Mouse (Mus musculus) midbrain, embryonic 16.5 days (tissue): ENCODE data around the gene Cacng4. TPM values are rescaled to one million over a fixed set of nuclear protein-coding genes. Genes with fewer than 3 reads are reported as not detected.

Experiments
- ATAC-seq: fragments of 200-750 bp; cut with Nextera tagmentation; 2 replicates; pipeline ENCODE4 v1.8.0; 2017; ENCODE audit warnings: moderate TSS enrichment
- H3K27ac ChIP-seq: fragments of 300-500 bp; sonication (generic); 2 replicates; pipeline ENCODE4 v1.5.1; 2014; ENCODE audit warnings: mild to moderate bottlenecking, low read length, mixed read lengths
- H3K27me3 ChIP-seq: fragments of 300-500 bp; sonication (generic); 2 replicates; pipeline ENCODE4 v1.6.1; 2014; ENCODE audit warnings: low read depth, low read length, mixed read lengths; ENCODE audit not compliant: control insufficient read depth, insufficient read depth
- H3K36me3 ChIP-seq: fragments of 300-500 bp; sonication (generic); 2 replicates; pipeline ENCODE4 v1.6.1; 2014; ENCODE audit warnings: mild to moderate bottlenecking, low read length, moderate library complexity, mixed read lengths; ENCODE audit not compliant: control insufficient read depth, insufficient read depth
- H3K4me1 ChIP-seq: fragments of 300-500 bp; sonication (generic); 2 replicates; pipeline ENCODE4 v1.6.1; 2014; ENCODE audit warnings: mild to moderate bottlenecking, low read length, mixed read lengths; ENCODE audit not compliant: control insufficient read depth, insufficient read depth
- H3K4me2 ChIP-seq: fragments of 300-500 bp; sonication (generic); 2 replicates; pipeline ENCODE4 v1.6.1; 2014; ENCODE audit warnings: mild to moderate bottlenecking, low read length, mixed read lengths
- H3K4me3 ChIP-seq: fragments of 300-500 bp; sonication (generic); 2 replicates; pipeline ENCODE4 v1.5.1; 2014; ENCODE audit warnings: low read depth, mild to moderate bottlenecking, low read length, moderate library complexity, mixed read lengths
- H3K9ac ChIP-seq: fragments of 300-500 bp; sonication (generic); 2 replicates; pipeline ENCODE4 v1.6.1; 2014; ENCODE audit warnings: low read depth, low read length, mixed read lengths
- H3K9me3 ChIP-seq: fragments of 300-500 bp; sonication (generic); replicated peaks from 2 replicates; pipeline ENCODE4 v1.6.1; 2014; ENCODE audit warnings: mild to moderate bottlenecking, low read length, mixed read lengths; ENCODE audit not compliant: control insufficient read depth, poor library complexity, severe bottlenecking
- WGBS: fragments of 180-500 bp; shearing (Covaris S2); extraction: QIAGEN DNeasy Blood & Tissue Kit; methylation state at CpG from one replicate; pipeline ENCODE4 v1.1.7; 2014; 5-methylcytosine and 5-hydroxymethylcytosine counted together
- polyA plus RNA-seq: library from polyadenylated mRNA; unstranded; fragments of >200 nt; fragmentation: Nextera tagmentation; extraction: Ambion mirVana; gene quantifications from 2 replicates; pipeline ENCODE4 v1.2.1, GENCODE M21; 2015

The Cacng4 gene
- polyA plus RNA-seq, 1 experiment from 2014 or later: 52.1 TPM

DNA sequence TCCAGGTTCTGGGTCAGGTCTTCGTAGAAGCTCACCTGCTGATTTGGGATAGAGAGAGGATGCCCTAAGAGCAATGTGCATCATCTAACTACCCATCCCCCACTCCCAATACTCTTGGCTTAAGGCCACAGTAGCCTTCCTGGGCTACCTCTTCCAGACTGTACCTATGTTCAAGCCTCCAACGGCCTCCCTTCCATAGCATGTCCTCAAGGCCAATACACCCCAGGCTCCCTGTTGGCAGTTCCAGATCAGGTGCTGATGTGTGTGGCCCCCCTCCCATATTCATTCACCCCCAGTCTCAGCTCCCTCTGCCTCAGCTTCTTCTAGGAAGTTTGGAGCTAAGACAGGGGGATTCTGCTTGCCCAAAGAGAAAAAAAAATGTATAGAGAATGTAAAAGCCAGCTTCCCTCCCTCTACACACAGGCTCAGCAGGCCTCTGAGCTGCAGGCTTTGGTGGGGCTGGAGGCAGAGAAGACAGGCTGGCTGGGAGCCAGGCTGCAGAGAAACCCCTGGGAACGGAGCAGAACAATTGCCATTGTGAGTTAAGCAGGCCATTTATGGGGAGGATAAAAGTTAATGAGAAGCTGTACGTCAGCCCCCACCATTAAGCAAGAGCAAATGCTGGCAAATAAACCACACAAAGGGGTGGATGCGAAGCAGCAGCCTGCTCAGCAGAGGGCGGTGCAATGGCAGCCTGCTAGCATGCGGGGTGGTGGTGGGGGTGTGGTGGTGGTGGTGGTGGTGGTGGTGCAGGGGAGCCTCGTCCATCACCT lies 31.5 kb downstream of the Cacng4 start:
- H3K4me2 ChIP-seq: no peak overlapping the region; the same call in 1 of the 2 replicates
- peak overlapping the region; percentile 36 for H3K27ac ChIP-seq
- no peaks in the 10 kb centered on the region for H3K36me3 ChIP-seq
- no peaks in the 10 kb centered on the region for H3K27me3 ChIP-seq
- WGBS: 18% methylated on average over 8 of the region's 8 CpGs
- no peaks in the 10 kb centered on the region for H3K9me3 ChIP-seq
- H3K4me1 ChIP-seq: peaks cover 38% of the 10 kb centered on the region
- peak; percentile 79 for ATAC-seq
- H3K4me3 ChIP-seq: no peak overlapping the region
- H3K9ac ChIP-seq: peak overlapping the region; percentile 16; the same call in 1 of the 2 replicates

- 73% methylated on average over 10 of the region's 10 CpGs for WGBS
- no peak overlapping the region for H3K9ac ChIP-seq
- no peaks in the 10 kb centered on the region for H3K9me3 ChIP-seq
- no peak overlapping the region for H3K4me2 ChIP-seq
- H3K27me3 ChIP-seq: no peaks in the 10 kb centered on the region
- ATAC-seq: no peak
- no peak overlapping the region for H3K27ac ChIP-seq
- no peak overlapping the region for H3K4me3 ChIP-seq
- H3K36me3 ChIP-seq: no peaks in the 10 kb centered on the region
- H3K4me1 ChIP-seq: peaks cover 31% of the 10 kb centered on the region
Observed at GRCm38 (mm10) chr11:107761790-107762500, 32.4 kb downstream of the Cacng4 start.

- Histone ChIP-seq H3K36me3 (no peaks in the 10 kb centered on the region), H3K9me3 (no peaks in the 10 kb centered on the region), H3K27me3 (no peaks in the 10 kb centered on the region), H3K9ac (no peak overlapping the region), H3K4me3 (no peak overlapping the region), H3K4me2 (no peak overlapping the region), H3K27ac (0 out of 2 replicates have a peak overlapping the region, but pooled peaks have one; percentile 35), H3K4me1 (peaks cover 24% of the 10 kb centered on the region)
- 14% methylated on average over 10 of the region's 10 CpGs for WGBS
- no peak for ATAC-seq
Observed at GRCm38 (mm10) chr11:107760001-107760400, 34.4 kb downstream of the Cacng4 start.

DNA sequence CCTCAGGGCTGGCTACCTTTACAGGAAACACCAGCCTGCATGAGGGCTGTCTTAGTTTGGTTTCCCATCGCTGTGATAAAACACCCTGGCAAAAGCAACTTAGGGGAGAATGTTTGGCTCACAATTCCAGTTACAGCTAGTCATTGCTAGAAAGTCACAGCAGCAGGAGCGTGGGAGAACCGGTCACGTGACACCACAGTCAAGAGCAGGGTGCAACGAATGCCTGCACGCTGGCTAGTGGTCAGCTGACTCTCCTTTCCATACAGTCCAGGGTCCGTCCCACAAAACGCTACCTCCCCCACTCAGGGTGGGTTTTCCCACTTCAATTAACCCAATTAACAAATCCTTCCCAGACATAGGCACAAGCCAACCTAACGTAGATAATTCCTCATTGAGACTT lies 34.8 kb downstream of the Cacng4 start:
- no peak for ATAC-seq
- peaks cover 24% of the 10 kb centered on the region for H3K4me1 ChIP-seq

DNA sequence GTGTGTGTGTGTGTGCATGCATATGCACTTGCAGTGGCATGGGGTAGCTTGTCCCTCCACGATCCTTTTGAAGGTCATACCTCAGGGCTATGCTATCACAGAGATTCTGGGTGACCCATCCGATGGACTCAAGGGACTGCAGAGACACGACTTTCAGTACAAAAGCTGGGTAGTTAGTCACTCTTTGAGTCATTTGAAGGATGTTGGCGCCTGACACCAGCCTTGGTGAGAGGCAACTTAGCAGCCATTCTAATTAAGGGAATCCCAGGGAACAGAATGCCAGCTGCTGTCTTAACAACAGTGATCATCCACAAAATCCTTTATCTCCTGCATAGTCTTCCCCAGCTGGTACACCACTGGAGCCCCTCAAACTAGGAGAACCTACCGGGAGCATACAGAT lies 45.2 kb downstream of the Cacng4 start:
- H3K4me3 ChIP-seq: no peak overlapping the region
- H3K27me3 ChIP-seq: no peaks in the 10 kb centered on the region
- 70% methylated on average over 5 of the region's 5 CpGs for WGBS
- no peaks in the 10 kb centered on the region for H3K9me3 ChIP-seq
- ATAC-seq: no peak
- no peaks in the 10 kb centered on the region; the same call in 1 of the 2 replicates for H3K36me3 ChIP-seq
- H3K9ac ChIP-seq: no peak overlapping the region
- no peak overlapping the region for H3K4me2 ChIP-seq
- no peak overlapping the region for H3K27ac ChIP-seq
- H3K4me1 ChIP-seq: 0 out of 2 replicates have a peak, but pooled peaks cover 3% of the 10 kb centered on the region

More for the DNA sequence above, 34.8 kb downstream of the Cacng4 start:
- no peaks in the 10 kb centered on the region for H3K9me3 ChIP-seq
- H3K27ac ChIP-seq: 0 out of 2 replicates have a peak overlapping the region, but pooled peaks have one; percentile 35
- H3K4me2 ChIP-seq: no peak overlapping the region
- H3K9ac ChIP-seq: no peak overlapping the region
- H3K4me3 ChIP-seq: no peak overlapping the region
- WGBS: 61% methylated on average over 9 of the region's 9 CpGs
- no peaks in the 10 kb centered on the region for H3K27me3 ChIP-seq
- H3K36me3 ChIP-seq: no peaks in the 10 kb centered on the region

DNA sequence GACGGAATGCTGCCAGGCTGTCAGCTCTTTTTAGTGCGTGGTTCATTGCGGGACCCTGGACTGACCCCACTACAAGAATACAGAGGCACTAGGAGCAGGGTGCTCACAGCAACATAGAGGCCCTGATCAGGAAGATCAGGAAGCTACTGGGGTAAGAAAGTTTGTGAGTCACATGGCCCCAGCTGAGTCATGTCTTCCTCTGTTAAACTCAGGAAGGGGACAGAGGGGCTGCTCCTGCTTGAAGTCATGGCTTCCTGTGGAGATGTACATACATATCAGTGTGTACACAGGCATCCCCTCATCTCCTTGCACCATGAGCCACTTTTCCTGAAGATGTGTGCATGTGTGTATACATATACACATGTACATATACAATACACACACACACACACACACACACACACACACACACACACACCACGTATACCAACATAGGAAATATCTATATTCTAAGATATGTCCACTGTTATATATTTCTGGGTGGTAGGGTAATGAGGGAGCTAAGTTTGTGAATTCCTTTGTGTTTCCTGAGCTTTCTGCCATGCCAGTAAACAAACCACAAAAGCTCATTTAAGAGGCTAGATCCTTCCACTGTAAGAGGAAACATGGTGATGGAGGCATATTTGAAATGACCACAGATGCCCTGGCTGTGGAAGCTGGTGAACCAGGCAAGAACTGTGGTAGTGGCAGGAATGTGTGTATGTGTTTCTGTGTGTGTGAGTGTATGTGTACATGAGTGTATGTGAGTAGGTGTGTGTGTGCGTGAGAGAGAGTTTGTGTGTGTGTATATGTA lies 45.9 kb downstream of the Cacng4 start:
- WGBS: 87% methylated on average over 5 of the region's 5 CpGs
- no peak overlapping the region for H3K4me2 ChIP-seq
- no peak overlapping the region for H3K9ac ChIP-seq
- no peaks in the 10 kb centered on the region for H3K9me3 ChIP-seq
- no peak overlapping the region for H3K4me3 ChIP-seq
- H3K27me3 ChIP-seq: no peaks in the 10 kb centered on the region
- ATAC-seq: no peak
- H3K4me1 ChIP-seq: 0 out of 2 replicates have a peak, but pooled peaks cover 3% of the 10 kb centered on the region
- H3K27ac ChIP-seq: no peak overlapping the region
- no peaks in the 10 kb centered on the region; the same call in 1 of the 2 replicates for H3K36me3 ChIP-seq

- ATAC-seq: no peak
Observed at GRCm38 (mm10) chr11:107743100-107743499, 51.3 kb downstream of the Cacng4 start.

GRCm38 (mm10) chr11:107738418-107739099 lies 55.8 kb downstream of the Cacng4 start:
- WGBS: 82% methylated on average over 20 of the region's 20 CpGs

More at GRCm38 (mm10) chr11:107743100-107743499, 51.3 kb downstream of the Cacng4 start:
- no peaks in the 10 kb centered on the region for H3K27me3 ChIP-seq
- no peak overlapping the region for H3K4me2 ChIP-seq
- WGBS: 55% methylated on average over 3 of the region's 3 CpGs
- H3K36me3 ChIP-seq: peaks cover 11% of the 10 kb centered on the region; the same call in 1 of the 2 replicates
- no peaks in the 10 kb centered on the region for H3K9me3 ChIP-seq
- no peak overlapping the region for H3K4me3 ChIP-seq
- H3K27ac ChIP-seq: no peak overlapping the region; the same call in 1 of the 2 replicates
- no peak overlapping the region for H3K9ac ChIP-seq
- peaks cover 4% of the 10 kb centered on the region; the same call in 1 of the 2 replicates for H3K4me1 ChIP-seq

More at GRCm38 (mm10) chr11:107738418-107739099, 55.8 kb downstream of the Cacng4 start:
- Histone ChIP-seq H3K4me1 (peaks cover 4% of the 10 kb centered on the region; the same call in 1 of the 2 replicates), H3K27ac (no peak overlapping the region; the same call in 1 of the 2 replicates), H3K9ac (no peak overlapping the region), H3K27me3 (no peaks in the 10 kb centered on the region), H3K4me2 (no peak overlapping the region), H3K4me3 (no peak overlapping the region), H3K36me3 (peaks cover 33% of the 10 kb centered on the region; the same call in 1 of the 2 replicates), H3K9me3 (no peaks in the 10 kb centered on the region)
- no peak for ATAC-seq
